Mouse (Mus musculus) embryonic facial prominence, embryonic 11.5 days (tissue): Measurements from ENCODE around the gene Kif16b. TPM values are rescaled to one million over a fixed set of nuclear protein-coding genes. Genes with fewer than 3 reads are reported as not detected.
A peak's percentile ranks its signal among the peaks of the same experiment; 100 is the strongest.

Experiments
- ATAC-seq: fragments of 200-750 bp; cut with Nextera tagmentation; replicated peaks from 2 replicates; pipeline ENCODE4 v1.8.0; 2017; ENCODE audit warnings: low read depth; ENCODE audit not compliant: insufficient number of reproducible peaks, low FRiP score, low TSS enrichment
- DNase-seq: peaks from one replicate; pipeline ENCODE4 v3.0.0-alpha.2; 2015; ENCODE audit warnings: low spot score
- H3K27ac ChIP-seq: fragments of 300-500 bp; sonication (generic); replicated peaks from 2 replicates; pipeline ENCODE4 v1.5.1; 2014; ENCODE audit warnings: mild to moderate bottlenecking, low read depth, low read length, control low read depth
- H3K27me3 ChIP-seq: fragments of 300-500 bp; sonication (generic); 2 replicates; pipeline ENCODE4 v1.6.1; 2014; ENCODE audit warnings: mild to moderate bottlenecking, low read length, moderate library complexity, mixed read lengths; ENCODE audit not compliant: control insufficient read depth, insufficient read depth
- H3K36me3 ChIP-seq: fragments of 300-500 bp; sonication (generic); replicated peaks from 2 replicates; pipeline ENCODE4 v1.6.1; 2014; ENCODE audit warnings: low read depth, mild to moderate bottlenecking, low read length, moderate library complexity, mixed read lengths; ENCODE audit not compliant: control insufficient read depth, insufficient read depth
- H3K4me1 ChIP-seq: fragments of 300-500 bp; sonication (generic); 2 replicates; pipeline ENCODE4 v1.6.1; 2014; ENCODE audit warnings: low read length, mixed read lengths; ENCODE audit not compliant: control insufficient read depth, insufficient read depth
- H3K4me2 ChIP-seq: fragments of 300-500 bp; sonication (generic); 2 replicates; pipeline ENCODE4 v1.6.1; 2014; ENCODE audit warnings: low read depth, mild to moderate bottlenecking, control low read depth, low read length, moderate library complexity
- H3K4me3 ChIP-seq: fragments of 300-500 bp; sonication (generic); 2 replicates; pipeline ENCODE4 v1.5.1; 2014; ENCODE audit warnings: low read depth, low read length, control low read depth
- H3K9ac ChIP-seq: fragments of 300-500 bp; sonication (generic); replicated peaks from 2 replicates; pipeline ENCODE4 v1.6.1; 2014; ENCODE audit warnings: mild to moderate bottlenecking, control low read depth, low read length
- H3K9me3 ChIP-seq: fragments of 300-500 bp; sonication (generic); replicated peaks from 2 replicates; pipeline ENCODE4 v1.6.1; 2016; ENCODE audit warnings: mild to moderate bottlenecking, low read length, inconsistent platforms, mixed read lengths; ENCODE audit not compliant: control insufficient read depth
- WGBS: fragments of 180-500 bp; shearing (Covaris S2); extraction: QIAGEN DNeasy Blood & Tissue Kit; methylation state at CpG from one replicate; pipeline ENCODE4 v1.1.7; 2014; 5-methylcytosine and 5-hydroxymethylcytosine counted together
- polyA plus RNA-seq: library from polyadenylated mRNA; unstranded; fragments of >200 nt; fragmentation: Nextera tagmentation; extraction: Ambion mirVana; gene quantifications from 2 replicates; pipeline ENCODE4 v1.2.1, GENCODE M21; 2014

Gene Kif16b
- polyA plus RNA-seq, 1 experiment from 2014 or later = 10.4 TPM

- no peak overlapping the region for H3K27ac ChIP-seq
- no peak for ATAC-seq
- 85% methylated on average over 2 of the region's 2 CpGs for WGBS
These were observed 162.0 kb downstream of the Kif16b start for GRCm38 (mm10) chr2:142739338-142739737.

GRCm38 (mm10) chr2:142738488-142738887, 162.8 kb downstream of the Kif16b start:
- Histone ChIP-seq H3K9me3 (no peaks in the 10 kb centered on the region), H3K4me2 (no peak overlapping the region), H3K4me3 (no peak overlapping the region), H3K9ac (no peak overlapping the region), H3K27ac (no peak overlapping the region), H3K36me3 (no peaks in the 10 kb centered on the region), H3K27me3 (no peaks in the 10 kb centered on the region), H3K4me1 (no peaks in the 10 kb centered on the region)
- DNase-seq (no peak), ATAC-seq (no peak)
- 83% methylated on average over 2 of the region's 2 CpGs for WGBS

More at GRCm38 (mm10) chr2:142739338-142739737, 162.0 kb downstream of the Kif16b start:
- no peak for DNase-seq
- Histone ChIP-seq H3K4me2 (no peak overlapping the region), H3K4me3 (no peak overlapping the region), H3K27me3 (no peaks in the 10 kb centered on the region), H3K9ac (no peak overlapping the region), H3K36me3 (no peaks in the 10 kb centered on the region), H3K4me1 (no peaks in the 10 kb centered on the region), H3K9me3 (no peaks in the 10 kb centered on the region)

GRCm38 (mm10) chr2:142735691-142736090, 165.6 kb downstream of the Kif16b start:
- Histone ChIP-seq H3K9me3 (no peaks in the 10 kb centered on the region), H3K4me2 (no peak overlapping the region), H3K27ac (no peak overlapping the region), H3K4me3 (no peak overlapping the region), H3K4me1 (no peaks in the 10 kb centered on the region), H3K36me3 (no peaks in the 10 kb centered on the region), H3K27me3 (no peaks in the 10 kb centered on the region), H3K9ac (no peak overlapping the region)
- DNase-seq = no peak
- no peak for ATAC-seq
- WGBS = 85% methylated on average over 3 of the region's 3 CpGs

GRCm38 (mm10) chr2:142734046-142734445, 167.3 kb downstream of the Kif16b start:
- H3K4me2 ChIP-seq = no peak overlapping the region
- no peaks in the 10 kb centered on the region for H3K4me1 ChIP-seq
- H3K36me3 ChIP-seq = no peaks in the 10 kb centered on the region
- WGBS = 91% methylated on average over 2 of the region's 2 CpGs
- no peaks in the 10 kb centered on the region for H3K9me3 ChIP-seq
- DNase-seq = no peak
- H3K27me3 ChIP-seq = no peaks in the 10 kb centered on the region
- no peak overlapping the region for H3K4me3 ChIP-seq
- no peak overlapping the region for H3K27ac ChIP-seq
- H3K9ac ChIP-seq = no peak overlapping the region
- ATAC-seq = no peak

GRCm38 (mm10) chr2:142732370-142732769, 169.0 kb downstream of the Kif16b start:
- Histone ChIP-seq H3K4me3 (no peak overlapping the region), H3K4me1 (no peaks in the 10 kb centered on the region), H3K27ac (no peak overlapping the region), H3K4me2 (no peak overlapping the region), H3K27me3 (no peaks in the 10 kb centered on the region), H3K9ac (no peak overlapping the region), H3K9me3 (no peaks in the 10 kb centered on the region), H3K36me3 (no peaks in the 10 kb centered on the region)
- DNase-seq (no peak), ATAC-seq (no peak)
- 90% methylated on average over 4 of the region's 4 CpGs for WGBS

- 55% methylated on average over 1 of the region's 1 CpGs for WGBS
These were observed 169.6 kb downstream of the Kif16b start for GRCm38 (mm10) chr2:142731778-142732092.

GRCm38 (mm10) chr2:142731016-142731777, 170.1 kb downstream of the Kif16b start:
- ATAC-seq (no peak), DNase-seq (no peak)
- Histone ChIP-seq H3K4me1 (no peaks in the 10 kb centered on the region), H3K4me2 (no peak overlapping the region), H3K4me3 (no peak overlapping the region), H3K9me3 (no peaks in the 10 kb centered on the region), H3K27ac (no peak overlapping the region), H3K9ac (no peak overlapping the region), H3K36me3 (no peaks in the 10 kb centered on the region), H3K27me3 (no peaks in the 10 kb centered on the region)
- 87% methylated on average over 10 of the region's 10 CpGs for WGBS

More at GRCm38 (mm10) chr2:142731778-142732092, 169.6 kb downstream of the Kif16b start:
- H3K9ac ChIP-seq = no peak overlapping the region
- no peak overlapping the region for H3K4me3 ChIP-seq
- no peaks in the 10 kb centered on the region for H3K27me3 ChIP-seq
- H3K4me1 ChIP-seq = no peaks in the 10 kb centered on the region
- no peak for DNase-seq
- no peak for ATAC-seq
- H3K36me3 ChIP-seq = no peaks in the 10 kb centered on the region
- no peak overlapping the region for H3K4me2 ChIP-seq
- H3K9me3 ChIP-seq = no peaks in the 10 kb centered on the region
- no peak overlapping the region for H3K27ac ChIP-seq

- no peak overlapping the region for H3K27ac ChIP-seq
- no peak overlapping the region for H3K4me2 ChIP-seq
- no peak overlapping the region for H3K4me3 ChIP-seq
- 83% methylated on average over 7 of the region's 7 CpGs for WGBS
- no peaks in the 10 kb centered on the region for H3K36me3 ChIP-seq
- H3K4me1 ChIP-seq = no peaks in the 10 kb centered on the region
- H3K27me3 ChIP-seq = no peaks in the 10 kb centered on the region
- H3K9ac ChIP-seq = no peak overlapping the region
- DNase-seq (no peak), ATAC-seq (0 out of 2 replicates have a peak, but pooled peaks have one; percentile 39)
- no peaks in the 10 kb centered on the region for H3K9me3 ChIP-seq
These were observed 176.9 kb downstream of the Kif16b start for GRCm38 (mm10) chr2:142724215-142725001.
